Mouse (Mus musculus) neural tube, postnatal 0 days (tissue): ENCODE measurements around the gene Zfp106. TPM values are rescaled to one million over a fixed set of nuclear protein-coding genes. Genes with fewer than 3 reads are reported as not detected.

Experiments
- polyA plus RNA-seq: library from polyadenylated mRNA; unstranded; fragments of >200 nt; fragmentation: Nextera tagmentation; extraction: Ambion mirVana; gene quantifications from 2 replicates; pipeline ENCODE4 v1.2.1, GENCODE M21; 2015

The Zfp106 gene
- polyA plus RNA-seq, result 30.8 and 32.0 TPM in 2 replicates

GRCm38 (mm10) chr2:120563235-120563990 lies at the start of gene Zfp106:
Gene Zfp106 (minus strand): TSS chr2:120563843.

DNA sequence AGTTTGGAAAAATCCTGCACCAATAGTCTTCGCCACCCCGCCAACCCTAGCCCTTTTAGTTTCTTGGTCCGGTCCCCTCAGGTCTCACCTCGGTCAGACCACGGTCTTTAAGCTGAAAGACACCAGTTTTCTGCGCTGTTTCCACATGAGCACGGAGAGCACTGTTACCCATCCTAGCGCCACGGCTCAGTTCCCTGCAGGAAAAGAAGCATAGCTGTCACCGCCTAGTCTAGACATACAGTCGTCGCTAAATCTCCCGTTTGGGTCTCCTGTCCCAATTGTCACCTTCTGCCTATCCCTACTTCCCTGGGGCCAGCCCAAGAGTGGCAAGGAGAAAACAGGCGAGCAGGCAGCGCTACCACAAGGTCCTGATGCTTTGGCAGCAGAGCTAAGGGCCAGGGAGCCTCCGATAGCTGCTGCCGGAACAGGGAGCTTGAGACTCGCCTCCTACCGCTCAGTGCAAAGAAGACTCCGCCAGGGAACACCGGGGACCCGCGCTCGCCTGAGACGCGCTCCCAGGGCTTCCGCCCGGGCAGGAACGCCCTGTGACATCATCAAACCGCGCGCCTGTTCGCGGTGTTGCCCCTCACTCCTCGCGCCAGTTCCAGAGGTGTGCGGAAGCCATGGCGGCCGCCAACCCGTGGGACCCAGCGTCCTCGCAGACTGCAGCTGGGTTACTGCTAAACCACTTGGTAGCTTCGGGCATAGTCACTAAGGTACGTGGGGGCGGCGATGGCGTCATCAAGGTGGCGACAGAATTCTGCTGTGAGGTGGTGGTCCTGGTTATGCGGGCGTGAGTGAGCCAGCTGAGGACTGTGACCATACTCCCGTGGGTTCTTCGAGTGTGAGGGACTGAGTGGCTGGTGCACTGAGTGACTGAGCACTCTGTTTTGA lies 45.4 kb upstream of the Zfp106 start, which contains the start of the genes Haus2 and Lrrc57:
TSS of gene Haus2 (plus strand) at position 554 of the 894 bp plus-strand sequence.
TSS of gene Lrrc57 (minus strand) at position 691 of the 894 bp plus-strand sequence.

GRCm38 (mm10) chr2:120566886-120567797 lies 3.5 kb upstream of the Zfp106 start, which contains the start of gene Snap23:
Gene Snap23 (plus strand): TSS chr2:120567671.

Other genes with a start within 250 kb of the Zfp106 start
- 0.05 TPM in 1 of 2 replicates, not detected in the other for gene Pla2g4f, start 249.7 kb downstream of the Zfp106 start, polyA plus RNA-seq
- 27.7 and 28.2 TPM in 2 replicates for gene Vps39, start 210.7 kb downstream of the Zfp106 start, polyA plus RNA-seq
- gene Ganc, start 159.9 kb downstream of the Zfp106 start, polyA plus RNA-seq, result 7.3 and 12.4 TPM in 2 replicates
- 6.5 and 7.7 TPM in 2 replicates for gene Tmem87a, start 159.7 kb downstream of the Zfp106 start, polyA plus RNA-seq
- 0.58 and 0.62 TPM in 2 replicates for gene Capn3, start 107.8 kb downstream of the Zfp106 start, polyA plus RNA-seq
- gene Snap23, start 3.8 kb upstream of the Zfp106 start, polyA plus RNA-seq, result 11.7 and 14.6 TPM in 2 replicates
- gene Haus2, start 45.5 kb upstream of the Zfp106 start, polyA plus RNA-seq, result 29.2 and 29.4 TPM in 2 replicates
- 30.7 and 31.3 TPM in 2 replicates for gene Lrrc57, start 45.7 kb upstream of the Zfp106 start, polyA plus RNA-seq
- 3.3 and 4.1 TPM in 2 replicates for gene Stard9, start 65.3 kb upstream of the Zfp106 start, polyA plus RNA-seq